Mouse (Mus musculus): ENCODE results near the gene Tbk1. TPM values are rescaled to one million over a fixed set of nuclear protein-coding genes. Genes with fewer than 3 reads are reported as not detected.

The Tbk1 gene
- total and polyA plus RNA-seq, 2 experiments from 2014 or later: 23.7 to 34.2 TPM

GRCm38 (mm10) chr10:121591106-121591505, 4.5 kb upstream of the Tbk1 start:
- H3K27ac ChIP-seq (ENCODE audit: low read depth, low read length): no peak overlapping the region
- H3K9ac ChIP-seq: no peak overlapping the region
- no peak overlapping the region for H3K4me3 ChIP-seq (ENCODE audit: low read depth, low read length)
- no peaks in the 10 kb centered on the region for H3K9me3 ChIP-seq (ENCODE audit: low read length)
- no peaks in the 10 kb centered on the region for H3K27me3 ChIP-seq (ENCODE audit: insufficient read depth, low read length)
- DNase-seq: no peak
- H3K36me3 ChIP-seq (ENCODE audit: insufficient read depth): peaks cover 30% of the 10 kb centered on the region
- 94% methylated on average over 14 of the region's 14 CpGs for WGBS
- TF ChIP-seq CTCF (IDR thresholded peaks at IDR 0.05; ENCODE audit: low read depth): no peak
- no peak overlapping the region for H3K4me2 ChIP-seq (ENCODE audit: low read depth)
- no peak for ATAC-seq
- no peaks in the 10 kb centered on the region for H3K4me1 ChIP-seq (ENCODE audit: insufficient read depth)

GRCm38 (mm10) chr10:121587371-121587840, 819 bp upstream of the Tbk1 start:
- no peaks in the 10 kb centered on the region for H3K27me3 ChIP-seq (ENCODE audit: insufficient read depth, low read length)
- ATAC-seq: no peak
- no peak overlapping the region for H3K27ac ChIP-seq (ENCODE audit: low read depth, low read length)
- H3K9ac ChIP-seq: peak overlapping the region; percentile 75; the same call in 1 of the 2 replicates
- DNase-seq: no peak
- TF ChIP-seq CTCF (IDR thresholded peaks at IDR 0.05; ENCODE audit: low read depth): no peak
- WGBS: 65% methylated on average over 6 of the region's 6 CpGs
- 0 out of 2 replicates have a peak, but pooled peaks cover 2% of the 10 kb centered on the region for H3K4me1 ChIP-seq (ENCODE audit: insufficient read depth)
- peaks cover 27% of the 10 kb centered on the region for H3K36me3 ChIP-seq (ENCODE audit: insufficient read depth)
- no peaks in the 10 kb centered on the region for H3K9me3 ChIP-seq (ENCODE audit: low read length)
- peak overlapping the region; percentile 91 for H3K4me3 ChIP-seq (ENCODE audit: low read depth, low read length)
- H3K4me2 ChIP-seq (ENCODE audit: low read depth): peak overlapping the region; percentile 63

GRCm38 (mm10) chr10:121585791-121586642, 570 bp downstream of the Tbk1 start:
- 0 out of 2 replicates have a peak, but pooled peaks cover 2% of the 10 kb centered on the region for H3K4me1 ChIP-seq (ENCODE audit: insufficient read depth)
- H3K27ac ChIP-seq (ENCODE audit: low read depth, low read length): peak overlapping the region; percentile 69
- WGBS: 5% methylated on average over 30 of the region's 48 CpGs
- peak overlapping the region; percentile 91 for H3K4me3 ChIP-seq (ENCODE audit: low read depth, low read length)
- peak overlapping the region; percentile 75 for H3K9ac ChIP-seq
- ATAC-seq (peak; percentile 68), DNase-seq (peak; percentile 35)
- TF ChIP-seq CTCF (IDR thresholded peaks at IDR 0.05; ENCODE audit: low read depth): no peak
- H3K9me3 ChIP-seq (ENCODE audit: low read length): no peaks in the 10 kb centered on the region
- peaks cover 25% of the 10 kb centered on the region for H3K36me3 ChIP-seq (ENCODE audit: insufficient read depth)
- peak overlapping the region; percentile 63 for H3K4me2 ChIP-seq (ENCODE audit: low read depth)
- H3K27me3 ChIP-seq (ENCODE audit: insufficient read depth, low read length): no peaks in the 10 kb centered on the region

- peaks cover 25% of the 10 kb centered on the region for H3K36me3 ChIP-seq (ENCODE audit: insufficient read depth)
- 0 out of 2 replicates have a peak, but pooled peaks cover 2% of the 10 kb centered on the region for H3K4me1 ChIP-seq (ENCODE audit: insufficient read depth)
- TF ChIP-seq CTCF (IDR thresholded peaks at IDR 0.05; ENCODE audit: low read depth): no peak
- H3K27me3 ChIP-seq (ENCODE audit: insufficient read depth, low read length): no peaks in the 10 kb centered on the region
- no peak for ATAC-seq
- no peak overlapping the region for H3K9ac ChIP-seq
- DNase-seq: no peak
- peak overlapping the region; percentile 91; the same call in 1 of the 2 replicates for H3K4me3 ChIP-seq (ENCODE audit: low read depth, low read length)
- H3K4me2 ChIP-seq (ENCODE audit: low read depth): peak overlapping the region; percentile 63
- H3K9me3 ChIP-seq (ENCODE audit: low read length): no peaks in the 10 kb centered on the region
- no peak overlapping the region for H3K27ac ChIP-seq (ENCODE audit: low read depth, low read length)
- 87% methylated on average over 20 of the region's 20 CpGs for WGBS
These were observed 1.4 kb downstream of the Tbk1 start for GRCm38 (mm10) chr10:121585056-121585790.

GRCm38 (mm10) chr10:121584033-121584432, 2.6 kb downstream of the Tbk1 start:
- H3K27ac ChIP-seq (ENCODE audit: low read depth, low read length): no peak overlapping the region
- TF ChIP-seq CTCF (IDR thresholded peaks at IDR 0.05; ENCODE audit: low read depth): no peak
- no peak overlapping the region for H3K9ac ChIP-seq
- no peak overlapping the region for H3K4me2 ChIP-seq (ENCODE audit: low read depth)
- 94% methylated on average over 10 of the region's 10 CpGs for WGBS
- H3K4me3 ChIP-seq (ENCODE audit: low read depth, low read length): no peak overlapping the region
- H3K9me3 ChIP-seq (ENCODE audit: low read length): no peaks in the 10 kb centered on the region
- H3K4me1 ChIP-seq (ENCODE audit: insufficient read depth): 0 out of 2 replicates have a peak, but pooled peaks cover 2% of the 10 kb centered on the region
- no peak for ATAC-seq
- no peaks in the 10 kb centered on the region for H3K27me3 ChIP-seq (ENCODE audit: insufficient read depth, low read length)
- DNase-seq: no peak
- H3K36me3 ChIP-seq (ENCODE audit: insufficient read depth): peaks cover 25% of the 10 kb centered on the region

- DNase-seq (no peak), ATAC-seq (no peak)
- H3K36me3 ChIP-seq (ENCODE audit: insufficient read depth): peaks cover 26% of the 10 kb centered on the region
- H3K4me2 ChIP-seq (ENCODE audit: low read depth): no peak overlapping the region
- H3K27me3 ChIP-seq (ENCODE audit: insufficient read depth, low read length): no peaks in the 10 kb centered on the region
- H3K4me1 ChIP-seq (ENCODE audit: insufficient read depth): 0 out of 2 replicates have a peak, but pooled peaks cover 2% of the 10 kb centered on the region
- H3K4me3 ChIP-seq (ENCODE audit: low read depth, low read length): no peak overlapping the region
- H3K9me3 ChIP-seq (ENCODE audit: low read length): no peaks in the 10 kb centered on the region
- H3K27ac ChIP-seq (ENCODE audit: low read depth, low read length): no peak overlapping the region
- 93% methylated on average over 12 of the region's 12 CpGs for WGBS
- TF ChIP-seq CTCF (IDR thresholded peaks at IDR 0.05; ENCODE audit: low read depth): no peak
- H3K9ac ChIP-seq: no peak overlapping the region
These were observed 3.6 kb downstream of the Tbk1 start for GRCm38 (mm10) chr10:121583016-121583415.

Measured in forebrain, postnatal 0 days (tissue).